Mouse (Mus musculus) embryonic facial prominence, embryonic 11.5 days (tissue): Measurements from ENCODE around the gene Gm10382. TPM values are rescaled to one million over a fixed set of nuclear protein-coding genes. Genes with fewer than 3 reads are reported as not detected.

Experiments used
- ATAC-seq: fragments of 200-750 bp; cut with Nextera tagmentation; replicated peaks from 2 replicates; pipeline ENCODE4 v1.8.0; 2017; ENCODE audit warnings: low read depth; ENCODE audit not compliant: insufficient number of reproducible peaks, low FRiP score, low TSS enrichment
- DNase-seq: peaks from one replicate; pipeline ENCODE4 v3.0.0-alpha.2; 2015; ENCODE audit warnings: low spot score
- H3K27ac ChIP-seq: fragments of 300-500 bp; sonication (generic); replicated peaks from 2 replicates; pipeline ENCODE4 v1.5.1; 2014; ENCODE audit warnings: mild to moderate bottlenecking, low read depth, low read length, control low read depth
- H3K27me3 ChIP-seq: fragments of 300-500 bp; sonication (generic); 2 replicates; pipeline ENCODE4 v1.6.1; 2014; ENCODE audit warnings: mild to moderate bottlenecking, low read length, moderate library complexity, mixed read lengths; ENCODE audit not compliant: control insufficient read depth, insufficient read depth
- H3K36me3 ChIP-seq: fragments of 300-500 bp; sonication (generic); replicated peaks from 2 replicates; pipeline ENCODE4 v1.6.1; 2014; ENCODE audit warnings: low read depth, mild to moderate bottlenecking, low read length, moderate library complexity, mixed read lengths; ENCODE audit not compliant: control insufficient read depth, insufficient read depth
- H3K4me1 ChIP-seq: fragments of 300-500 bp; sonication (generic); 2 replicates; pipeline ENCODE4 v1.6.1; 2014; ENCODE audit warnings: low read length, mixed read lengths; ENCODE audit not compliant: control insufficient read depth, insufficient read depth
- H3K4me2 ChIP-seq: fragments of 300-500 bp; sonication (generic); 2 replicates; pipeline ENCODE4 v1.6.1; 2014; ENCODE audit warnings: low read depth, mild to moderate bottlenecking, control low read depth, low read length, moderate library complexity
- H3K4me3 ChIP-seq: fragments of 300-500 bp; sonication (generic); 2 replicates; pipeline ENCODE4 v1.5.1; 2014; ENCODE audit warnings: low read depth, low read length, control low read depth
- H3K9ac ChIP-seq: fragments of 300-500 bp; sonication (generic); replicated peaks from 2 replicates; pipeline ENCODE4 v1.6.1; 2014; ENCODE audit warnings: mild to moderate bottlenecking, control low read depth, low read length
- H3K9me3 ChIP-seq: fragments of 300-500 bp; sonication (generic); replicated peaks from 2 replicates; pipeline ENCODE4 v1.6.1; 2016; ENCODE audit warnings: mild to moderate bottlenecking, low read length, inconsistent platforms, mixed read lengths; ENCODE audit not compliant: control insufficient read depth
- WGBS: fragments of 180-500 bp; shearing (Covaris S2); extraction: QIAGEN DNeasy Blood & Tissue Kit; methylation state at CpG from one replicate; pipeline ENCODE4 v1.1.7; 2014; 5-methylcytosine and 5-hydroxymethylcytosine counted together
- polyA plus RNA-seq: library from polyadenylated mRNA; unstranded; fragments of >200 nt; fragmentation: Nextera tagmentation; extraction: Ambion mirVana; gene quantifications from 2 replicates; pipeline ENCODE4 v1.2.1, GENCODE M21; 2014

Gm10382 gene
- polyA plus RNA-seq, result not detected in 2 replicates

DNA sequence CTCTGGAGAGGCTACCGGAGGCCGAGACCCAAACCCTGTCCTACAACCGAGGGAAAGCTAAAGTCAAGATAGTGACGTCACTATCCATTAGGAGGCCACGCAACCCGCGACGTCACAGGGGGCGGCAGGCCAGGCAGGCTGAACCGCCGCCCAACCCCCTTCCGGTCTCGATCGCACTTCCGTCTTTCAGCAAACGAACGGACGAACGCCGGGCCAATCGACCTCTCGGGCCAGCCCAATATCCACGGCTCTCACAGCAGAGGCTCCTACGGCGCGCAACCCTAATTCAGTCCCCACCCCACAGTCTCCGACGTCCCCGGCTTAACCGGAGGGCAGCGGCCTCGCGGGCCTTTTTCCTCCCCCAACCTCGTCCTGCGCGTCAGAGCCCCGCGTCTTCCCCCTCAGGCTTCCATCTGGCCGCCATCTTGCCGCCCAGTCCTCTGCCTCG lies at the start of gene Gm10382:
Gene Gm10382 (plus strand): TSS at position 192 of the 448 bp plus-strand sequence.
- under 1% methylated on average over 41 of the region's 41 CpGs for WGBS
- H3K36me3 ChIP-seq, result peaks cover 2% of the 10 kb centered on the region; the same call in 1 of the 2 replicates

DNA sequence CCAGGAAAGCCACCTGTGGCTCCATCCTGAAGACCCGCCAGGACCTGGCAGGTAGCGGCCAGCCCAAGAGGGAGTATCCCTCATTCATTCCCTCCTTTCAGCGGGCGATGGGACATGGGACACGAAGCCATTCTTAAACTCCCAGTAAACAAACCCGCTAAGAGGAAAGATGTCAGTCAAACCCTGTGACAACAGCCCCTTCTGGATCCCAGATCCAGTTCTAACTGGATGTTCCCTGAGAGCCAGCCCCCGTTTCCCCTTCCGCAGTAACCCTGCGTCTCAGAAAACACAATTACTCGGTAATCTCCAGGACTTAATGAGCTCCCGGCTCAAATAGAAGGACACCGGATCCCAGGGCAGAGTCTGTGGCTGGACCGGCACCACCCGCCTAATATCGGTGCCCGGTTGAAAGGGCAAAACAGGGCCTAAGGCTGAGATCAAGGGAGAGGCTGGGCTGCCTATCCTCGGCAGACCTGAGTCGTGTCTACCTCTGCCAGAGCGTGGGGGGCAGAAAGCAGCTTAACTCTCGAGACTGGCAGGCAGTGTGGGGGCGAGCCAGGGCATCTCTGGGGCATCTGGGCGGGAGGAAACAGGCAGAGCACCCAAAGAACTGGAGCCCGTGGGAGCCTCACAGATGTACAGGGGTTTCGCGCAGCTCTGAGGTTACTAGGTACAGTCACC lies 49.1 kb upstream of the Gm10382 start:
- DNase-seq (peak; percentile 56), ATAC-seq (no peak)
- peak overlapping the region; percentile 92 for H3K4me2 ChIP-seq
- no peaks in the 10 kb centered on the region for H3K27me3 ChIP-seq
- H3K9ac ChIP-seq, result peak overlapping the region; percentile 66
- no peaks in the 10 kb centered on the region for H3K4me1 ChIP-seq
- H3K27ac ChIP-seq, result no peak overlapping the region
- 2% methylated on average over 25 of the region's 25 CpGs for WGBS
- H3K9me3 ChIP-seq, result no peaks in the 10 kb centered on the region
- H3K4me3 ChIP-seq, result peak overlapping the region; percentile 69
- no peaks in the 10 kb centered on the region for H3K36me3 ChIP-seq

More for the DNA sequence above, at the start of gene Gm10382:
- peak within 1 kb of the TSS; percentile 98 for H3K9ac ChIP-seq
- H3K9me3 ChIP-seq, result no peaks in the 10 kb centered on the region
- H3K27ac ChIP-seq, result peak within 1 kb of the TSS; percentile 90
- DNase-seq (peak; percentile 83), ATAC-seq (peak; percentile 5)
- peak within 1 kb of the TSS; percentile 95 for H3K4me2 ChIP-seq
- H3K4me1 ChIP-seq, result peaks cover 5% of the 10 kb centered on the region
- peak within 1 kb of the TSS; percentile 100 for H3K4me3 ChIP-seq
- H3K27me3 ChIP-seq, result no peaks in the 10 kb centered on the region

DNA sequence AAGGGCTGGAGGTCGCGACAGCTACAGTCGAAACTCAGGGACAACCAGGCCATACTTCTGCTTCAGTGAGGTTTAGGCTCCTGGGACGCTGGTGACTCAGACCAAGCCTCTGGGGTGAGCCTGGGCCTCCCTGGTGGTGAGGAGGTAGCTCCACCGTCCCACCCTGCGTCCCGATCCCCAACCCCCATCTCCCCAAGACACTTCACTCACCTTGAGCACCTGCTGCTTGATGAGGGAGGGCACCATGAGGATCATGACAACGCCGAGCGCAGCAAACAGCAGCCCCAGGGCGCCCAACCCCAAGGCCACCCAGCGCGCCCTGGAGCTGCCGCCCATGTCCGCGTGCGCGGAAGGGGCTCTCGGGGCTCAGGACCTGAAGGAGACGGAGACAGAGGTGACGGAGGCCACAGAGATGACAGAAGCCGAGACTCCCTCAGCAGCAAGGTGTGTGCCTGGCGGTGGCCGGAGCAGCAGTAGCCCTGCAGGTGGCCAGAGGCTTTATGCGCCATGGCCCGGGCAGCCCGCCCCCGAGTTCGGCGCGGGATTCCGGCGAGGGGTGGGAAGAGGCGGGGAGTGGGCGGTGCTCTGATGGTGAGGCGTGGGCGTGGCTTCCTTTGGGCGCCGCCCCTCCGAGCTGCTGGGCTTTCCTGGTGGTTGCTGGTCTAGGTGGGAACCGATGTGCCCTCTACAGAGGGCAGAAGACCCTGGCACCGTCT lies 48.4 kb upstream of the Gm10382 start, which contains the start of gene Scarb1:
Gene Scarb1 (minus strand): TSS at position 548 of the 716 bp plus-strand sequence.
- WGBS, result under 1% methylated on average over 42 of the region's 42 CpGs
- Histone ChIP-seq H3K36me3 (no peaks in the 10 kb centered on the region), H3K27me3 (no peaks in the 10 kb centered on the region), H3K9me3 (no peaks in the 10 kb centered on the region), H3K4me3 (peak within 1 kb of the TSS; percentile 69), H3K9ac (peak within 1 kb of the TSS; percentile 66), H3K27ac (no peak within 1 kb of the TSS), H3K4me1 (no peaks in the 10 kb centered on the region), H3K4me2 (peak within 1 kb of the TSS; percentile 92)
- DNase-seq (peak; percentile 92), ATAC-seq (peak; percentile 77)

DNA sequence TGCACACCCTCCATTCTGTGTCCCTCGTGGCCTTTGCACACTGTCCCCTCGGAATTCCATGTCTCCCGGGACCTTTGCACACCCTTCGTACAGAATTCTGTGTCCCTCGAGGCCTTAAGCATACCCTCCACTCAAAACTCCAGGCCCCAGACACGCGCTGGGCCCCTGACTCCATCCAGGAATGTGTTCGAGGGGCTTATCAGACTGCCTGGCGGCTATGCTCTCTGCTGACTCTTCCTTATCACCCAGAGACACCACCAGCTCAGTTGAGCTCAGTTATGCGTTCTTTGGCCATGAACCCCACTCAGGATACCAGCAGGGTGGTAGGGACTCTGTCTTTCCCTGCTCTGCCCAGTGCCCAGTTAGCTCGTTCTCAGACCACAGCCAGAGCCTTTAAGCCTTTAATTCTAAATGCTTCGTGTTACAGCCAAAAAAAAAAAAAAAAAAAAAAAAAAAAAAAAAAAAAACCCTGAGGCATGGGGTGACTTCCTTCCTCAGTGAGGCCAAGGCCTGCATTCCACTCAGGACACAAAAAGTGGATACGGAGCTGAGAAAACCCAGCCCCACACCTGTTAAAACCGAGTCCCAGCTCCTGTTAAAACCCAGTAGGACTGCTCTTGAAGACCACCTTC lies 47.5 kb upstream of the Gm10382 start:
- Histone ChIP-seq H3K4me3 (peak overlapping the region; percentile 69), H3K9me3 (no peaks in the 10 kb centered on the region), H3K27ac (no peak overlapping the region), H3K27me3 (no peaks in the 10 kb centered on the region), H3K4me2 (peak overlapping the region; percentile 92), H3K4me1 (no peaks in the 10 kb centered on the region), H3K9ac (no peak overlapping the region; the same call in 1 of the 2 replicates), H3K36me3 (no peaks in the 10 kb centered on the region)
- 52% methylated on average over 14 of the region's 14 CpGs for WGBS
- ATAC-seq, result no peak
- DNase-seq, result no peak

DNA sequence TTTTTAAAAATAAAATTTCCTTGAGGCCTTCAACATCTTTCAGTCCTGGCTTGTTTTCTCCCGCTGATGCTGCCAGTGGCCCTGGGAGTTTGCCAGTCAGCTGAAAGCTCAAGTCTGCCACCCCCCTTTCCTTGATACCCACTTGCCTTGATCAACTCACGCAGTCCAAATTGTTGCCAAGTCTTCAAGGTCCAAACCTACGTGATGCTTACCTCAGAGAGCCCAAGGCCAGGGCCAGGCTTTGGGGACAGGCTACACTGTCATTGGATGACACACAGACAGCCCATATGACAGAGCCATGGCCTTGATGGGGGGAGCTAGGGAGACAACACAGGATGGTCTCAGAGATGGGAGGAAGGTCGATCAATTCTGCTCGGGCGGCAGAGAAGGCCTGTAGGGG lies 44.8 kb upstream of the Gm10382 start:
- 94% methylated on average over 6 of the region's 6 CpGs for WGBS
- Histone ChIP-seq H3K9me3 (no peaks in the 10 kb centered on the region), H3K4me1 (no peaks in the 10 kb centered on the region), H3K4me2 (no peak overlapping the region), H3K27ac (no peak overlapping the region), H3K4me3 (no peak overlapping the region), H3K27me3 (no peaks in the 10 kb centered on the region), H3K9ac (no peak overlapping the region), H3K36me3 (no peaks in the 10 kb centered on the region)
- no peak for DNase-seq
- ATAC-seq, result no peak

DNA sequence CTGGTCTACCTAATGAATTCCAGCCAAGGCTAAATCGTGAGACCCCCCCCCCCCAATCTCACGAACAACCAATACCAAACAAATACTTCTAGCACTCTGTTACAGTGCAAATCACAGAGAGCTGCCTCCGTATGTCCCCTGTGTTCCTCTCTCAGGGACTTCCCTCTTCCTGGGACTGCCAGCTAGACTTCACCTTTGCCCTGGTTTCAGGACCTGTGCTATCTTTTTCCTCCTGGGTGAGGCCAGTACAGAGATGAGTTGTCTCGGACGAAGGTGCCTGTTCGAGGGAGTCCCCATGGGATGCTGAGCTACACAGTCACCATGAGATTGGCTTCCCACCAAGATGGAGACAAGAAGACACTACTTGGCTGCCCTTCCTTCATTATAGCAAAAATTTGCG lies 41.1 kb upstream of the Gm10382 start:
- WGBS, result 70% methylated on average over 7 of the region's 7 CpGs
- H3K27me3 ChIP-seq, result no peaks in the 10 kb centered on the region
- H3K9me3 ChIP-seq, result no peaks in the 10 kb centered on the region
- H3K36me3 ChIP-seq, result no peaks in the 10 kb centered on the region
- H3K4me3 ChIP-seq, result no peak overlapping the region
- no peak overlapping the region for H3K4me2 ChIP-seq
- no peaks in the 10 kb centered on the region for H3K4me1 ChIP-seq
- no peak overlapping the region for H3K9ac ChIP-seq
- ATAC-seq (no peak), DNase-seq (no peak)
- no peak overlapping the region for H3K27ac ChIP-seq

DNA sequence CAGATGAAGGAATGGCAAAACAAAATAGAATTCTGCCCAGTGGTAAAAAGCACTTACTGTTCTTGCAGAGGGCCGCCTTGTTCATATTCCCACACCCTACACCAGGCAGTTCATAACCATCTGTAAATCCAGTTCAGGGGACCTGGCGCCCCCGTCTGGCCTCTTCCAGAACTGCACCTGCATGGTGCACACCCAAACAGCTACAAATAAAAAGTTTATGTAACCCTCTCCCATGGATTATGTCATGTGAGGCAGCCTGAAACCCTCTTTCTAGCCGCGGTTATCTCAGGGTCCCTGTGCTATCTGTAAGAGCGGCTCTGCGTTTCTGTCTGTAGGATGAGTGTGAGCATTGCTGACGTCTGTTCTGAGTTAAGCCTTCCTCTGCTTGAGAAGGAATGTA lies 40.6 kb upstream of the Gm10382 start:
- Histone ChIP-seq H3K27ac (no peak overlapping the region), H3K9ac (no peak overlapping the region), H3K4me3 (no peak overlapping the region), H3K27me3 (no peaks in the 10 kb centered on the region), H3K36me3 (no peaks in the 10 kb centered on the region), H3K4me1 (no peaks in the 10 kb centered on the region), H3K9me3 (no peaks in the 10 kb centered on the region), H3K4me2 (no peak overlapping the region)
- DNase-seq, result peak; percentile 50
- WGBS, result 36% methylated on average over 8 of the region's 8 CpGs
- ATAC-seq, result no peak
